Mouse (Mus musculus) frontal cortex, postnatal 10 days (tissue): ENCODE measurements around the gene Mlycd.

Experiments
- DNase-seq, 2 experiments: peaks; one replicate each; pipeline ENCODE4 v3.0.0; 2022; ENCODE audit warnings: low spot score in 2 of 2, mixed read lengths in 1 of 2

The Mlycd gene

DNA sequence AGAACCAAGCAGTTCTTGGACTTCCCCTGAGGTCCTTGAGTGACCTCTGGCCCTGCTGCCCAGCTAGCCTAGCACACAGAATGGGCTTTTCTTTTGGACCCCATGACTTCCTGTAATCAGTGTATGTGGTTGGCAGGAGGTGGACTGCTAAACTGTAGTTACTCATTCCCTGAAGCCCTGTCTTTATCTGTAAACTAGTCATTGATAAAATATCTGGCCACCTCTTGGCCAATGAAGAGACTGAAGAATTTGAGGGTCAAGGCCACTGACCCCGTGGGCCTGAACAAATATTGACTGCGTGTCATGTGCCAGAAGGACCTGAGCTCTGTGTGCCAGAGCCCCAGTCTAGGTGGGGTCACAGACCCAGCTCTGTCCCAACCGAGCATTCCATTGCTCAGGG is 37.7 kb downstream of the Mlycd start:
- no peak for DNase-seq

DNA sequence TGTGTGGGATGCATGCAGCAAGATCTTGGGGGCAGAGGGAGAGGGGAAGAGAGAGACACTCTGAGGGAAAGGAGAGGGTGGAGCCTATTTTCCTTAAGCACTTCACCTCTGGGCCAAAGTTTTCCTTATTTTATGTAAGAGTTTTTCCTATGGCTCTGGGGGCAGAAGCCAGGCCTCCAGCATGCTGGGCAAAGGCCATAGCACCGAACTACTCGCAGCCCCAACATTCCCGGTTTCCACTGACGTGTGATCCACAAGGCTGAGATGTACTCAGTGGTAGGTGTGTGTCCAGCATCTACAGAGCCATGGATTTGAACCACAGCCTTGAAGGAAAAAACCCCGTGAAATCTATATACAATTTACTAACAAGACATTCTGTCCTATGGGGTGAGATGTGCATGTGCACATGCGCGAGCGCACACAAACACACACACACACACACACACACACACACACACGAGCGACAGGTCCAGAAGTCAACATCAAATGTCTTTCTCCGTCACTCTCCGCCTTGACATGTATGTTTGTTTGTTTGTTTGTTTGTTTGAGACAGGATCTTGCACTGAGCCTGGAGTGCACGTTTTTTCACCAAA is 39.0 kb downstream of the Mlycd start, which contains the start of gene Osgin1:
TSS of gene Osgin1 (plus strand) at position 543 of the 593 bp plus-strand sequence.
- DNase-seq = no peak

DNA sequence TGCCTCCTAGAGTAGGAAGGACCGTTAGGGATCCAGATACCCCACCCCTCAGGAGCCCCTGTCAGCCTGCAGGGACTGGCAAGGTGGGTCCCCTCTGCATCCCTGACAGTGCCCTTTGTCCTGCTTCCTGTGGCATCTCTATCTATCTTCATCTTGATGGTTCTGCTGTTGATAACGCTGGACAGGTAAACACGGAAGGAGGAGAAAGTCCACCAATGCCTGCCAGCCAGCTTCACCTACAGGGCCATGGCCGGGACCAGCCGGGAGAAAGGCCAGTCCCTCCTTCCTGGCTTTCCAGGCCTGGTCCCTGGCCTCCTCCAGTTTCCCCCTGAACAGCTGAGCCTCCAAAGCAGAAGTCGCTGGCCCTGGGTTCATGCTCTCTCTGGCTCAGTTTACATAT is 39.9 kb downstream of the Mlycd start:
- DNase-seq = no peak

DNA sequence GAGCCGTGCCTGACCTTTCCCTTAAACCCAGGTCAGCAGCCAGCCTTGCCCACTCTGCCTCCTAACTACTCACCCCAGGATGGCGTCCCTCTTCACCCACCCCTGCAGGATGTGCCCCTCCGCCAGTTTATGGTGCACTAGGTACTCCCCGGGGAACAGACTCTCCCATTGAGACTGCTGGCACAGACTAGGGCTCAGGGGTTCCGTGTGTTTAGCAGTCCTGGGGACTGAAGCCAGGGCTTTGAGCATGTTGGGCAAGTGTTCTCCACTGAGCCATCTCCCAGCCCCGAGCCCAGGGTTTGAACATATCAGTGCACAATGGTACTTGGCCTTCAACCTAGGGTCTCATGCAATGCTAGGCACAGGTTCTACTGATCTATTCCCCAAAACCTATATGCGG is 40.8 kb downstream of the Mlycd start:
- no peak for DNase-seq

DNA sequence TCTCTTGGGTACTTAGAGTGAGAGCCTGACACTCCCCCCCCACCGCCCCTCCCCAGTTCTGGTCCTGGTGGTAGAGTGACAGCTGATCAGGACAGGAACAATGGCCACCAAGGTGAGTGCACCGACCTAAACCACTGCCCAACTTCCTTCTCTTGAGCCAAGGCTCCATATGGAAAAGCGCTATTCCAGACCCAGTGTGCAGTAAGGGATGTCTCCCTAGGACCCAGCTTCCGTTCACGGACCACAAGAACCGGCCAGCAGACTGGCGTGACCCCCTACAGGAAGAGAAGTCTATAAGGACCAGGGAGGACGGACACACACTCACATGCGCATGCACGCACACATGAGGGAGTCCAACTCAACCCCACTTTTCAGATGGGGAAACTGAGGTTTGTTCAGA is 41.7 kb downstream of the Mlycd start:
- DNase-seq = no peak

DNA sequence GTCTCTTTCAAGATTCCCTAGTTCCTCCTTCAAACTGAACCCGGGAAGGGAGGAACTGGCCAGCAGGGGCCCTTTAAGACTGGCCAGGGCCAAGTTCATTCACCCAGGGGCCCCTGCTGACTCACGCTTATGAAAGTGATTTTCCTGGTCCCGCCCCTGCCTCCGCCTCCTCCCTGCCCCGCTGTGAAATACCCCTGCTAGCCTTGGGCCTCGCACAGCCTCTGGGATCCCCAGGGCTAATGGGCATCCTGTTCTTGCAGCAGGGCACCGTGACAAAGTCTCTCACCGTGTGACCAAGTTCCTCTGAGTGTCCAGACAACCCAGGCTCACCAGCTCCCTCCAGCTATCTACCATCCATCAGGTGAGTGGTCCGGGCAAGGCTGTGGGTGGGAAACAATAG is 42.3 kb downstream of the Mlycd start:
- no peak for DNase-seq

DNA sequence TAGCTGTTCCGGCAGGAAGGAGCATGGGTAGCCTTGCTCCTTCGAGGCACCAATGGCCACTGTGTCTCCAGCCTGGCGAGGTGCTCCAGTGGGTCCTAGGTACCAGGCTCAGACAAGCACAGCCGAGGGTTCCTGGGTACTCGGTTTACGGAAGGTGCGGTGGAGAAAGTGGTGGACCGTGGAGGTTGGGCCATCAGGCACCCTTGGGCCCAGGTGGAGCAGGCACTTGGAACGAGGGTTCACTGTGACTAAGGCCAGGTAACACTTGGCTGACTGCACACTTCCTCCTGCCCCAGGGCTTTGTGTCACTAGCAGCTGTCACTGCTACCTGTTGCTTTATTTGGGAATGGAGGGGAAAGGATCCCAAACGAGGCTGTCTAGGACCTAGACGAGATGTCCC is 42.8 kb downstream of the Mlycd start:
- no peak for DNase-seq

DNA sequence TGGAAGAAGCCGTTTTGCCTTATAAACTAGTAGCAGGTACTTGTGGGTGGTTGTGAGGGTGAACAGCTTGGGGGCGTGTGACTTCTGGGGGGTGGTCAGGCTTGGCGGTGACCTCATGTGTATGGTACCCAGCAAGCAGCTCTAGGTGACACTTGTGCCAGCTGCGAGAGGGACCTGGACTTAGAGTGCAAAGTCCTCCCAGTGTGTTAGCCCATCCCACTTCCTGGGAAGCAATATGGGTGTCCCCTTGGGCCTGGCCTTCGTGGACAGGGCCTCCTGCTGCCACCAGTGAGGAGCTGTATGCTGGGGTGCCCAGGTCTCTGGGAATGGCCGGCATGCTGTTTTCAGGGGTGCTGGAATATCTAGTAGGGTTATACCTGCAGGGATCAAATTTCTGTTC is 44.2 kb downstream of the Mlycd start:
- no peak for DNase-seq

DNA sequence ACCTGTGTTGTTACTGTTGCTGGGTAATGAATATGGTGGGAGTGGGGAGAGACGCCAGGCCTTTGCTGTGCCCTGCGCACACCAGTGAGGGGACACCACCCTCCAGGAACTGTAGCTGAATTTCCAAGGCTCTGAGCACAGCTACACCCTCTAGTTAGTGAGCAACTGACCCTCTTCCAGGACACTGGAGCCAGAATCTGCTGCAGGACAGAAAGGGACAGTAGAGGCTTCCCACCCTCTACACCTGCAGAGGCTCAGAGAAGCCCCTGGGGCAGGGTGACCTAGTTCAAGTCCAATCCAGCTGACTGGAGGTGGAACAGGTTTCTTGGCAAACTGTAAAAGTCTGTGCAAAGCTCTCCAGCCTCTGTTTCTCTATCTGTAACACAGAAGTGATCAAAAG is 44.7 kb downstream of the Mlycd start:
- no peak for DNase-seq

DNA sequence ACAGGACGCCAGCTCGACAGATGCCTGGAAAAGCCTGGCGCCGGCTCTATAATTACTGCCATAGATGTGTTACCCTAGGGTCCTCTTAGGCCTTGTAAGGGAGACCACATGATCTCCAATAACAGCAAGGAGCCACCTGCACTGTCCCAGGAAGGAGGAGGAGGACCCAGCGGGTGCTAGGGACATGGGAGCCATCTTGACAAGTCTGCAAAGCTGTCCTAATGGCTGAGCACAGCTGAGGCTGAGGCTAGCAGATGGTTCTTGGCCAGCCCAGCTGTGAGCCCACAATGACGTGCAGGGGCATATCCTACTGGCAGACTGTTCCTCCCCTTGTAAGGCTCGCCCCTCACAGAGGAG is 45.2 kb downstream of the Mlycd start:
- no peak for DNase-seq

DNA sequence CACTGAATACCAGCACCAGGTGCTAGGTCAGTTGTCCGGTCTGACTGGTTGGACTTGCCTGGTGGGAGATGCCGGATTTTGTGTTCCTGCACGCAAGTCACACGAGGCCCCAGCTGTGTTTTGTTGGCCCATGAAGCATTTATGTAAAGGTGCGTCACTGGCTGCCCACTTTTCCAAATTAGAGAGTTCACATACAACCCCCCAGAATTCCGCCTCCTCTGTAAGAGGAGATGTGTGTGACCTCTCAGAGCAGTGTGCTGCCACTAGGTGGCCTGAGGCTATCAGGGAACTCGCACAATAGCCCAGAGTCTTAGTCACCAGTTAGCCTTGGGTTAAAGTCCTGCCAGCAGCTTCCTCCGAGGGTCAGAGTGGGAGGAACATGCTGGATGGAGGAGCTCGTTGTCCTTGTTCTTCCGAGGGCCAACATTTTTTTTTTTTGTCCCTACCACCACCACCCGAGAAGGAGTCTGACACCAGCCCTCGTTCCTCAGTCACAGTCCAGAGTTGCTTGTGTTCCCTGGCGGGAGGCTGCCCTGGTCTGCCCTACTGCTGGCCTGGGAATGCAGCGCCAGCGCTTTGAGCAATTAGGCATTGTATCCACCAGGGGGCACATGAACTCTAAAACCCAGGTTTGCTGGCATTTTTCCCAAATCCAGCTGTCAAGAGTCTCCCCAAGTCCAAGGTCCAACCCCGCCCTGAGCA is 45.7 kb downstream of the Mlycd start:
- peak in 1 of 2 experiments; percentile 60 for DNase-seq

DNA sequence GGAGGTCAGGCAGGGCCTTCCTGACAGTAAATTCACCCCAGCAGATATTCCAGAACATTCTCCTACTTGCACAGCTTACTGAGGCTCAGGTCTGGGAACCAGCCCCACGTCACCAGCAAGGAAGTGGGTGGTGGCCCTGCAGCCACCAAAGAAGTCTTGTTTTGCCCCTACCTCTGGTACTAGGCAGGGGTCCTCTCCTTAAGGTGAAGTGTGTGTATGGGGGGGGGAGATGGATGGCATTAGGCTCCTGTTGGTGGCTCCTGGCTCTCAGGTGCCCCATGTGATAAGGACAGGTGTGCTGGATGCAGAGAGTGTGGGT is 46.2 kb downstream of the Mlycd start:
- no peak for DNase-seq

DNA sequence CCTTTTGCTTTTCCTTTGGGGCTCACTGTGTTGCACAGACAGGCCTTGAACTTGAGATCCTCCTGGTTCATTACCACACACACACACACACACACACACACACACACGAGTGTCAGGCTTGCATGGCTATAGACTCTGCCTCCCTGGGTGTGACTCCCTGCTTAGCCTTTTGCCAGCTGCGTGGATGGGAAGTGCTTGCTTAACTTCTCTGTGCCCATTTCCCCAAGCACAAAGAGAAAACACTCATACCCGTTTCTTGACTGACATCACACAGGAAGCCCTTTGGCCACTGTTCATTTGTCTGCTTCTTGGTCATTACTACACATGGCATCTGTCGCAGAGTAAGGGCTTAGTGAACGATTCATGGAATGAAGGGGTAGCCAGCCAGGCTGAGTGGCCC is 47.3 kb downstream of the Mlycd start:
- DNase-seq = no peak

DNA sequence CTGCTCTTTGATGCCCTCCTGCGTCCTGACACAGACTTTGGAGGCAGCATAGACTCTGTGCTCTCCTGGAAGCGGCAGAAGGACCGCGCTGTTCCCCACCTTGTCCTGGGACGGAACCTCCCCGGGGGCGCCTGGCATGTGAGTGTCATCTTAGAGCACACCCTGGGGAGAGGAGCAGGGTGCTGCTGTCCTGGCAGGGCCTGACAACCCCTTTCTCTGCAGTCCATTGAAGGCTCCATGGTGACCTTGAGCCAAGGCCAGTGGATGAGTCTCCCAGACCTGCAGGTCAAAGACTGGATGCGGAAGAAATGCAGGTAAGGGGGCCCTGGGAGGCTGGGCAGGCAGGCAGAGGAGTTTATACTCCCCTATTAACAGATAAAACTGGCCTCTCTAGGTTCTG is 48.3 kb downstream of the Mlycd start:
- no peak for DNase-seq

DNA sequence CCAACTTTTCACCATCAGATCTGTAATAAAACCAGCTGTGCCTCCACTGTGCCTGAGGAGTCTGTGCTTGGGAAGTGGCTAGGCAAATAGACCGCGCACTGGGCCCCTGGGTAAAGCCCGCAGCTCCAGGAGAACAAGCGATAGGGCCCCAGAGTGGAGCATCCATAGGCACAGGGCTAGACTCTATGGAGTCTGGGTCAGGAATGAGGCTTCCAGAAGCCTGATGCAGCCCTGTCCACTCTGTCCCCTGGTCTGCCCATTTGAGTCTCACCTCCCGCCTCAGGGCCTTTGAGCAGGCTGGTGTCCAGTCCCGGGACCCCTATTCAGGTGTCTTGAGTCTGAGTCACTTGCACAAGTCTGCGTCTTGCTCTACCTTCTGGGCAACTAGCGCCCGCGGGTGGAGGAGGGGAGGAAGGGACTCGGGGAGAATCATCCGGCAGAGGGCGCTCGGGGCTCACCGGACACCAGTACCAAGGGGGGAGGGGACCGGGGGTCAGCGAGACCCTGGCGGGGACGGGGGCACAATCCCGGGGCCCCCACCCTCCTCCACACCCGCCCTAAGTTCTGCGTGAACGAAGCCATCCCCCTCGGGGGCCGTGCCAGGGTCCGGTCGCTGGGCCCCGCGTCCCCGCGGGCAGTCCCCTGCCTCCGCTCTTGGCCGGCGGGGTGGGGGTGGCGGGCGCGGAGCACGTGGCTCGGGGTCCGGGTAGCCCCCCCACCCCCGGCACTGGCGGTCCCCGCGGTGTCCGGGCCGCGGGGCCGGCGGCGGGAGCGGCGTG is 51.7 kb downstream of the Mlycd start, which contains the start of gene Necab2:
TSS of gene Necab2 (plus strand) at position 509 of the 779 bp plus-strand sequence.
- peak; percentile 79 to 85 for DNase-seq

DNA sequence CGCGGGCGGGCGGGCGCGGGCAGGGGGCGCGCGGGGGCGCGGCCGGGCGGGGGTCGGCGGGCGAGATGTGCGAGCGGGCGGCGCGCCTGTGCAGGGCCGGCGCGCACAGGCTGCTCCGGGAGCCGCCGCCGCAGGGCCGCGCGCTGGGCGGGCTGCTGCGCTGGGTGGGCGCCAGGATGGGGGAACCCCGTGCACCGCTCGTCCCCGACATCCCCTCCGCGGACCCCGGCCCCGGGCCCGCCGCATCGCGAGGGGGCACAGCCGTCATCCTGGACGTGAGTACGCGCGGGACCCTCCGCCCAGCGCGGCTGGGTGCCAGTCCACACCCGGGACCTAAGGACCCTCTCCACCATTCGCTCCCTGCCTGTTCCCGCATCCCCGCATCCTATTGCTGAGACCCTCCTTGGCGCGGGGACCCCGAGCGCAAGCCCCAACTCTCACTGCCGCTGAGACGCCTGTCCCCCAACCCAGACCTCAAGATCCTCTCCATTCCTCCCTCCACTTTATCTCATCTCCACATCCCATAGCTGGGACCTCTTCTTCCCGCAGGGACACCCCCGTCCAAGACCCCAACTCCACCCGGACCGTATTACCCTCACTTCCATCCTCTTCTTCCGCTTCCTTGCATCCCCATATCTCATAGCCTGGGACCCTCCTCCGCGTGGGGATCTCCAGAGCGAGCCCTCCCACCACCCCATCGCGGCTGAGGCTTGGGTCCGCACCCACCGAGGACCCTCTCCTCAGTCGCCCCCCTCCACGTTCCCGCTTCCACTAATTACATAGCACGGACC is 52.5 kb downstream of the Mlycd start:
- no peak for DNase-seq

DNA sequence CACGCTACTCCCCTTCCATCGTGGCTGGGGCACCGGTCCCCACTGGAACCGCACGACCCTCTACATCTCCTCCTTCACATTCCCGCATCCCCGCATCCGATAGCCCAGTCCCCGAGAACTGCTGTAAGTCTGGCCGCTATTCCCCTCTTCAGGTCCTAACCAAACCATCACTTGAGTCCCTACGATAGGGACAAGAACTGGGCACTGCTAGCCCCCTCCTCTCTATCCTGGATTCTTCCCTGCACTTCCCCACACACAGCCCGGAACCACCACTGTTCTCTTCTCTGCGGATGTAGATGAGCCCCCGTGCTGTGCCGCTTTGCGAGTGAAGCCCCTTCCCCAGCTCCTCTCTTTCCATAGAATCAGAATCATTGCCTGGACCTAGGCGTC is 53.1 kb downstream of the Mlycd start:
- no peak for DNase-seq

DNA sequence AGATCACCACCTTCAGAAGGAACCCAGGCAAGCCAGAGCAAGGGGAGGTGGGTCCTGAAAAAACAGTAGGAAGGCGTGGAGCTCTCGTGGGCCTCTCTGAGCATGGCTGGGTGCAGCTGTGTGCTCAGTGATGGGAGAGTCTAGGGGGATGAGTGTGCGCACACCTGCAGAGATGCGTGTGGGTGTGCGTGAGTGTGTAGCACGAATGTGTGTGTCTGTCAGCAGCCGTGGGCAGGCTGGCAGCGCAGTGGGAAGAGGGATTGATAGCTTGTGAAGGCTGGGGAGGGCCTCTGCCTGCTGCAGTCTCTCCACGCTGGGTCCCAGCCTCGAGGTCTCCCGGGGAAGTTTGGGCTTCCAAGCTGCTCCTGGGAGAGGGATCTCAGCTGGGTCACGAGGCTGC is 54.9 kb downstream of the Mlycd start:
- no peak for DNase-seq

DNA sequence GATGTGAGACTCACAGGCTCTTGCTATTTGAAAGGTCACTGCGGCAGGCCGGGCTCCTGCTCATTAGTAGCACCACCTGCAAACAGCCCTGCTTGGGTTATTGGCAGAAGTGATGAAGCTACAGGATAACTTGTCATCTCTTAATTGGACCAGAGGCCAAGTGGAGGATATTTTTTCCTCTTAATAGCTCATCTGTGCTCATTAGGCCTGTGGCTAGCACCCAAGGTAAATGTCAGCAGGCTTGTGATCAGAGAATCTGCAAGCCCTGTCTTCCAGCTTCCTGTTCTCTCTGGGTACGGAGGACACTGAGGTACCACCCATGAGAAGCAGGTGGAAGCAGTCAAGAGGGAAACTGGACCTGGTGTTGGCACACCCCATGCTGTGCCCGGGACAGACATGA is 56.5 kb downstream of the Mlycd start:
- no peak for DNase-seq

DNA sequence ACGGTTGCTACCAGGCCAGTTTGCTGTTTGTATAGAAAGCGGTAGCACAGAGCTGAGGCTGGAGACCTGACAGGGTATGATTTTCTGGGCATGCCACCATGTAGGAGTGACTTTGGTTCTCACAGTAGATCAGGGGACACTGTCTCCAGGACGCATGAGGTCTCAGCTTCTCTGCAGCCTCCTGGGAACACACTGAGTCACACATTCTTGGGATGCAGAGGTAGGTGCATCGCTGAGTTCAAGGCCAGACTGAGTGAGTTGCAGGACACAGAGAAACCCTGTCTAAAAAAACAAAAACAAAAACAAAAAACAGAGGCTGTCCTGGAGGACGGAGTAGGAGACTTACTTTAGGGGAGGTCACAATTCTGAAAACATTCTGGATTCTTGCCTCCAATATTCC is 58.2 kb downstream of the Mlycd start:
- DNase-seq = no peak

DNA sequence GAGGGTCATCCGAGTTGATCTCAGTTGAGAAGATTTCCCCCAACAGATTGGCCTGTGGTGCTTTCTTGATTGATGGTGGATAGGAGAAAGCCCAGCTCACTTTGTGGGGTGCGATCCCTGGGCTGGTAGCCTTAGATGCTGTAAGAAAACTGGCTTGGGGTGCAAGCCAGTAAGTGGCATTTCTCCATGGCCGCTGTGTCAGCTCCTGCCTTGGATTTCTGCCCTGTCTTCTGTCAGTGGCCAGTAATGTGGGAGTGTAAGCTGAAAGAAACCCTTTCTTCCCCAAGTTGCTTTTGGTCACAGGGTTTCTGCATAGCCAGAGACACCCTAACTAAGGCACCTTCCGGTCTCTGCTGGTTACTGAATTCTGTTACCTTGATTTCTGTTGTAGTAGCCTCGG is 61.4 kb downstream of the Mlycd start:
- no peak for DNase-seq

DNA sequence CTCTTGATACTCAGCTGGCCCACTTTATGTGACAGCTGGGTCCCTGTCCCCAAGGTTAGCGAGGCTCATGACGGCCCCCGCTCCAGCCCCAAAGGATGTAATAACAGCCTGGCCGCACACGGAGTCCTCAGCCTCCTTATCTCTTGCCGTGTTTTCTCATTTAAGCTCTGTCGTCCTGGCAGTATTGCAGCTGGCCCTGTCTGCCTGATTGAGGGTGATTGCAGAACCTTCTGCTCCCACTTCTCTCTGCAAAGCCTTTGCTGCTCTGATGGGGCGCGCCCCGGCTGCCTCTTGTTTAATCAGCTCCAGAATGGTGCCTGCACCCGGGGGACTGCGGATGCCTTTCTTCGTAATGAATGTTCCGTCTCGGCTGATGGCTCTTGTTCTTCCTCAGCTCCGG is 65.0 kb downstream of the Mlycd start:
- no peak for DNase-seq
